Mouse (Mus musculus): ENCODE measurements around the gene Gria1.

DNA sequence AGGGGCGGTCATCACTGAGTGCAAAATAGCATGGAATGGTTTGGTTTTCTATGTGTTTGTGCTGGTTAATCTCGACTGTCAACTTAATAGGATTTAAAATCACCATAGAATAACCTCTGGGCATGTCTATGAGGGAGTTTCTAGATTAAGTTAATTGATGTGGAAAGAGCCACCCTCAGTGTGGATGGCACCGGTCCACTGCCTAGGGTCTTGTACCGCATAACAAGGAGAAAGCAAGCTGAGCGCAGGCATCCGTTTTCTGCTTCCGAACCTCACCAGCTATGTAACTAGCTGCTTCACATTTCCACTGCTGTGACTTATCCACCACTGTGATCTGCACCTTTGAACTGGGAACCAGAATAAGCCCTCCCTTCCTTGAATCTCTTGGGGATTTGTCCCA, 134.0 kb downstream of the Gria1 start:
- no peak for TF ChIP-seq CTCF (IDR thresholded peaks at IDR 0.05; ENCODE audit: extremely low read depth, insufficient read depth, insufficient read length, insufficient replicate concordance)
- TF ChIP-seq POLR2A (IDR thresholded peaks at IDR 0.05; ENCODE audit: low read depth, low read length): no peak
